Mouse (Mus musculus) hindbrain, postnatal 0 days (tissue): ENCODE measurements around the gene Ninl. TPM values are rescaled to one million over a fixed set of nuclear protein-coding genes. Genes with fewer than 3 reads are reported as not detected.
A peak's percentile ranks its signal among the peaks of the same experiment; 100 is the strongest.

Experiments
- ATAC-seq: fragments of 200-750 bp; cut with Nextera tagmentation; 2 replicates; pipeline ENCODE4 v1.8.0; 2017; ENCODE audit warnings: mild to moderate bottlenecking, moderate TSS enrichment, moderate library complexity
- DNase-seq: peaks from one replicate; pipeline ENCODE4 v3.0.0-alpha.2; 2015; ENCODE audit warnings: low spot score
- H3K27ac ChIP-seq: fragments of 300-500 bp; sonication (generic); 2 replicates; pipeline ENCODE4 v1.5.1; 2014; ENCODE audit warnings: mild to moderate bottlenecking
- H3K27me3 ChIP-seq: fragments of 300-500 bp; sonication (generic); 2 replicates; pipeline ENCODE4 v1.6.1; 2014; ENCODE audit warnings: low read length, mixed read lengths; ENCODE audit not compliant: insufficient read depth
- H3K36me3 ChIP-seq: fragments of 300-500 bp; sonication (generic); 2 replicates; pipeline ENCODE4 v1.6.1; 2014; ENCODE audit warnings: low read length, mixed read lengths; ENCODE audit not compliant: insufficient read depth
- H3K4me1 ChIP-seq: fragments of 300-500 bp; sonication (generic); 2 replicates; pipeline ENCODE4 v1.6.1; 2014; ENCODE audit warnings: antibody characterized with exemption, low read length, mixed read lengths; ENCODE audit not compliant: insufficient read depth
- H3K4me2 ChIP-seq: fragments of 300-500 bp; sonication (generic); 2 replicates; pipeline ENCODE4 v1.6.1; 2014; ENCODE audit warnings: low read depth, mild to moderate bottlenecking, low read length, moderate library complexity, mixed read lengths
- H3K4me3 ChIP-seq: fragments of 300-500 bp; sonication (generic); 2 replicates; pipeline ENCODE4 v1.5.1; 2014; ENCODE audit warnings: low read length
- H3K9ac ChIP-seq: fragments of 300-500 bp; sonication (generic); replicated peaks from 2 replicates; pipeline ENCODE4 v1.6.1; 2014; ENCODE audit warnings: mild to moderate bottlenecking, low read length, moderate library complexity, mixed read lengths
- H3K9me3 ChIP-seq: fragments of 300-500 bp; sonication (generic); 2 replicates; pipeline ENCODE4 v1.6.1; 2016; ENCODE audit warnings: low read length, mixed read lengths
- CTCF ChIP-seq: IDR thresholded peaks from 2 replicates; pipeline ENCODE4 v1.5.1; 2016; ENCODE audit warnings: antibody characterized with exemption, control low read depth, low read depth
- WGBS: fragments of 180-500 bp; shearing (Covaris S2); extraction: QIAGEN DNeasy Blood & Tissue Kit; methylation state at CpG from one replicate; pipeline ENCODE4 v1.1.7; 2014; 5-methylcytosine and 5-hydroxymethylcytosine counted together
- polyA plus RNA-seq: library from polyadenylated mRNA; unstranded; fragments of >200 nt; fragmentation: Nextera tagmentation; extraction: Ambion mirVana; gene quantifications from 2 replicates; pipeline ENCODE4 v1.2.1, GENCODE M21; 2015
- total RNA-seq: library from RNA; depleted of rRNA; stranded (reverse); fragments of >200 nt; gene quantifications from 2 replicates; pipeline ENCODE4 v1.2.3, GENCODE M21; 2014

Gene Ninl
- total and polyA plus RNA-seq, 2 experiments from 2014 or later: 2.7 to 3.1 TPM

GRCm38 (mm10) chr2:151037292-151037691 is 1.9 kb downstream of the Ninl start:
- Histone ChIP-seq H3K36me3 (no peaks in the 10 kb centered on the region), H3K27ac (no peak overlapping the region), H3K4me2 (no peak overlapping the region), H3K27me3 (no peaks in the 10 kb centered on the region), H3K4me3 (no peak overlapping the region), H3K9me3 (no peaks in the 10 kb centered on the region), H3K4me1 (0 out of 2 replicates have a peak, but pooled peaks cover 9% of the 10 kb centered on the region), H3K9ac (0 out of 2 replicates have a peak overlapping the region, but pooled peaks have one; percentile 85)
- ATAC-seq (no peak), DNase-seq (no peak)
- no peak for TF ChIP-seq CTCF
- 96% methylated on average over 1 of the region's 1 CpGs for WGBS

GRCm38 (mm10) chr2:151036721-151037120 is 2.5 kb downstream of the Ninl start:
- H3K36me3 ChIP-seq: no peaks in the 10 kb centered on the region
- H3K9ac ChIP-seq: no peak overlapping the region

GRCm38 (mm10) chr2:151034435-151034834 is 4.7 kb downstream of the Ninl start:
- Histone ChIP-seq H3K9me3 (no peaks in the 10 kb centered on the region), H3K4me2 (no peak overlapping the region), H3K36me3 (no peaks in the 10 kb centered on the region), H3K27ac (no peak overlapping the region), H3K27me3 (no peaks in the 10 kb centered on the region), H3K4me1 (0 out of 2 replicates have a peak, but pooled peaks cover 9% of the 10 kb centered on the region), H3K9ac (no peak overlapping the region), H3K4me3 (no peak overlapping the region)
- DNase-seq (no peak), ATAC-seq (no peak)
- 94% methylated on average over 3 of the region's 3 CpGs for WGBS
- TF ChIP-seq CTCF: no peak

More at GRCm38 (mm10) chr2:151036721-151037120, 2.5 kb downstream of the Ninl start:
- Histone ChIP-seq H3K4me3 (no peak overlapping the region), H3K27ac (no peak overlapping the region), H3K4me1 (0 out of 2 replicates have a peak, but pooled peaks cover 9% of the 10 kb centered on the region), H3K27me3 (no peaks in the 10 kb centered on the region), H3K9me3 (no peaks in the 10 kb centered on the region), H3K4me2 (no peak overlapping the region)
- no peak for ATAC-seq
- DNase-seq: no peak
- TF ChIP-seq CTCF: no peak
- WGBS: 97% methylated on average over 2 of the region's 2 CpGs

- Histone ChIP-seq H3K9me3 (no peaks in the 10 kb centered on the region), H3K9ac (no peak overlapping the region), H3K4me1 (no peaks in the 10 kb centered on the region), H3K27me3 (no peaks in the 10 kb centered on the region), H3K4me3 (no peak overlapping the region), H3K27ac (no peak overlapping the region), H3K36me3 (no peaks in the 10 kb centered on the region), H3K4me2 (no peak overlapping the region)
- no peak for TF ChIP-seq CTCF
- DNase-seq (no peak), ATAC-seq (no peak)
- WGBS: 87% methylated on average over 10 of the region's 10 CpGs
These were observed 18.0 kb downstream of the Ninl start for GRCm38 (mm10) chr2:151021158-151021557.

- Histone ChIP-seq H3K27me3 (no peaks in the 10 kb centered on the region), H3K9me3 (no peaks in the 10 kb centered on the region), H3K27ac (no peak overlapping the region), H3K4me3 (no peak overlapping the region), H3K36me3 (no peaks in the 10 kb centered on the region), H3K9ac (no peak overlapping the region), H3K4me2 (no peak overlapping the region), H3K4me1 (no peaks in the 10 kb centered on the region)
- 86% methylated on average over 2 of the region's 2 CpGs for WGBS
- ATAC-seq: no peak
- TF ChIP-seq CTCF: no peak
- DNase-seq: no peak
These were observed 23.9 kb downstream of the Ninl start for GRCm38 (mm10) chr2:151015316-151015715.

- Histone ChIP-seq H3K9me3 (no peaks in the 10 kb centered on the region), H3K36me3 (no peaks in the 10 kb centered on the region), H3K9ac (no peak overlapping the region), H3K27ac (no peak overlapping the region), H3K4me1 (0 out of 2 replicates have a peak, but pooled peaks cover 4% of the 10 kb centered on the region), H3K4me3 (no peak overlapping the region), H3K4me2 (no peak overlapping the region), H3K27me3 (no peaks in the 10 kb centered on the region)
- WGBS: 60% methylated on average over 1 of the region's 1 CpGs
- TF ChIP-seq CTCF: no peak
- DNase-seq (no peak), ATAC-seq (no peak)
These were observed 27.9 kb downstream of the Ninl start for GRCm38 (mm10) chr2:151011273-151011672.

GRCm38 (mm10) chr2:151009515-151010085 is 29.6 kb downstream of the Ninl start:
- 76% methylated on average over 1 of the region's 1 CpGs for WGBS
- H3K9me3 ChIP-seq: no peaks in the 10 kb centered on the region
- no peak overlapping the region for H3K27ac ChIP-seq
- H3K4me1 ChIP-seq: 0 out of 2 replicates have a peak, but pooled peaks cover 4% of the 10 kb centered on the region
- DNase-seq (no peak), ATAC-seq (peak; percentile 48)
- H3K9ac ChIP-seq: peak overlapping the region; percentile 69
- TF ChIP-seq CTCF: no peak
- no peaks in the 10 kb centered on the region for H3K36me3 ChIP-seq
- H3K4me3 ChIP-seq: peak overlapping the region; percentile 76
- H3K27me3 ChIP-seq: no peaks in the 10 kb centered on the region
- H3K4me2 ChIP-seq: peak overlapping the region; percentile 97
